Mouse (Mus musculus) hindbrain, embryonic 16.5 days (tissue): ENCODE results near the gene Tubb2b. TPM values are rescaled to one million over a fixed set of nuclear protein-coding genes. Genes with fewer than 3 reads are reported as not detected.

Experiments
- ATAC-seq: fragments of 200-750 bp; cut with Nextera tagmentation; 2 replicates; pipeline ENCODE4 v1.8.0; 2017; ENCODE audit warnings: moderate TSS enrichment, moderate library complexity
- H3K27ac ChIP-seq: fragments of 300-500 bp; sonication (generic); 2 replicates; pipeline ENCODE4 v1.5.1; 2014; ENCODE audit warnings: low read depth, mild to moderate bottlenecking, control low read depth, low read length, moderate library complexity
- H3K27me3 ChIP-seq: fragments of 300-500 bp; sonication (generic); replicated peaks from 2 replicates; pipeline ENCODE4 v1.6.1; 2014; ENCODE audit warnings: low read length; ENCODE audit not compliant: control insufficient read depth, insufficient read depth
- H3K36me3 ChIP-seq: fragments of 300-500 bp; sonication (generic); 2 replicates; pipeline ENCODE4 v1.6.1; 2014; ENCODE audit warnings: mild to moderate bottlenecking, low read length, moderate library complexity, mixed read lengths; ENCODE audit not compliant: control insufficient read depth, insufficient read depth
- H3K4me1 ChIP-seq: fragments of 300-500 bp; sonication (generic); 2 replicates; pipeline ENCODE4 v1.6.1; 2014; ENCODE audit warnings: low read depth, low read length; ENCODE audit not compliant: control insufficient read depth, insufficient read depth
- H3K4me2 ChIP-seq: fragments of 300-500 bp; sonication (generic); 2 replicates; pipeline ENCODE4 v1.6.1; 2014; ENCODE audit warnings: mild to moderate bottlenecking, low read length, control low read depth, moderate library complexity
- H3K4me3 ChIP-seq: fragments of 300-500 bp; sonication (generic); 2 replicates; pipeline ENCODE4 v1.5.1; 2014; ENCODE audit warnings: mild to moderate bottlenecking, low read length, control low read depth, moderate library complexity
- H3K9ac ChIP-seq: fragments of 300-500 bp; sonication (generic); 2 replicates; pipeline ENCODE4 v1.6.1; 2014; ENCODE audit warnings: low read depth, mild to moderate bottlenecking, control low read depth, low read length, moderate library complexity
- H3K9me3 ChIP-seq: fragments of 300-500 bp; sonication (generic); 2 replicates; pipeline ENCODE4 v1.6.1; 2014; ENCODE audit warnings: mild to moderate bottlenecking, low read length, moderate library complexity; ENCODE audit not compliant: control insufficient read depth
- WGBS: fragments of 180-500 bp; shearing (Covaris S2); extraction: QIAGEN DNeasy Blood & Tissue Kit; methylation state at CpG from one replicate; pipeline ENCODE4 v1.1.7; 2014; 5-methylcytosine and 5-hydroxymethylcytosine counted together
- polyA plus RNA-seq: library from polyadenylated mRNA; unstranded; fragments of >200 nt; fragmentation: Nextera tagmentation; extraction: Ambion mirVana; gene quantifications from 2 replicates; pipeline ENCODE4 v1.2.1, GENCODE M21; 2015

The Tubb2b gene
- polyA plus RNA-seq, 1 experiment from 2014 or later = 1,199 TPM

GRCm38 (mm10) chr13:34113086-34113485 lies 17.2 kb downstream of the Tubb2b start:
- no peaks in the 10 kb centered on the region for H3K9me3 ChIP-seq
- no peaks in the 10 kb centered on the region for H3K4me1 ChIP-seq
- H3K27me3 ChIP-seq = no peaks in the 10 kb centered on the region
- no peak overlapping the region for H3K4me3 ChIP-seq
- no peak overlapping the region for H3K27ac ChIP-seq
- 83% methylated on average over 3 of the region's 3 CpGs for WGBS
- no peak overlapping the region for H3K9ac ChIP-seq
- no peak for ATAC-seq
- H3K4me2 ChIP-seq = no peak overlapping the region
- no peaks in the 10 kb centered on the region for H3K36me3 ChIP-seq

GRCm38 (mm10) chr13:34112369-34113081 lies 17.7 kb downstream of the Tubb2b start:
- H3K36me3 ChIP-seq = no peaks in the 10 kb centered on the region
- no peak overlapping the region for H3K27ac ChIP-seq
- no peaks in the 10 kb centered on the region for H3K27me3 ChIP-seq
- no peak overlapping the region for H3K4me3 ChIP-seq
- H3K4me2 ChIP-seq = no peak overlapping the region
- ATAC-seq = no peak
- H3K4me1 ChIP-seq = no peaks in the 10 kb centered on the region
- no peaks in the 10 kb centered on the region for H3K9me3 ChIP-seq
- no peak overlapping the region for H3K9ac ChIP-seq
- 87% methylated on average over 5 of the region's 5 CpGs for whole genome bisulfite sequencing

- Histone ChIP-seq H3K27ac (no peak overlapping the region), H3K4me3 (no peak overlapping the region), H3K4me1 (no peaks in the 10 kb centered on the region), H3K9me3 (no peaks in the 10 kb centered on the region), H3K36me3 (no peaks in the 10 kb centered on the region), H3K9ac (no peak overlapping the region), H3K4me2 (no peak overlapping the region), H3K27me3 (no peaks in the 10 kb centered on the region)
- 85% methylated on average over 3 of the region's 3 CpGs for WGBS
- no peak for ATAC-seq
Measured at GRCm38 (mm10) chr13:34111878-34112277, 18.4 kb downstream of the Tubb2b start.

- no peaks in the 10 kb centered on the region for H3K9me3 ChIP-seq
- no peaks in the 10 kb centered on the region for H3K27me3 ChIP-seq
- H3K4me2 ChIP-seq = no peak overlapping the region
- H3K36me3 ChIP-seq = no peaks in the 10 kb centered on the region
- 73% methylated on average over 5 of the region's 5 CpGs for WGBS
- no peak for ATAC-seq
- no peak overlapping the region for H3K9ac ChIP-seq
- H3K4me3 ChIP-seq = no peak overlapping the region
- no peak overlapping the region for H3K27ac ChIP-seq
- no peaks in the 10 kb centered on the region for H3K4me1 ChIP-seq
Measured at GRCm38 (mm10) chr13:34111019-34111418, 19.2 kb downstream of the Tubb2b start.

- H3K4me3 ChIP-seq = no peak overlapping the region
- ATAC-seq = no peak
Measured at GRCm38 (mm10) chr13:34109677-34110058, 20.6 kb downstream of the Tubb2b start.

GRCm38 (mm10) chr13:34109035-34109676 lies 21.1 kb downstream of the Tubb2b start:
- Histone ChIP-seq H3K4me1 (no peaks in the 10 kb centered on the region), H3K4me3 (no peak overlapping the region), H3K27ac (no peak overlapping the region), H3K36me3 (no peaks in the 10 kb centered on the region), H3K27me3 (no peaks in the 10 kb centered on the region), H3K4me2 (no peak overlapping the region), H3K9ac (no peak overlapping the region), H3K9me3 (no peaks in the 10 kb centered on the region)
- 73% methylated on average over 4 of the region's 4 CpGs for WGBS
- ATAC-seq = no peak

More at GRCm38 (mm10) chr13:34109677-34110058, 20.6 kb downstream of the Tubb2b start:
- Histone ChIP-seq H3K27ac (no peak overlapping the region), H3K4me2 (no peak overlapping the region), H3K27me3 (no peaks in the 10 kb centered on the region), H3K9me3 (no peaks in the 10 kb centered on the region), H3K4me1 (no peaks in the 10 kb centered on the region), H3K36me3 (no peaks in the 10 kb centered on the region), H3K9ac (no peak overlapping the region)
- WGBS = 28% methylated on average over 4 of the region's 4 CpGs

GRCm38 (mm10) chr13:34106999-34107398 lies 23.3 kb downstream of the Tubb2b start:
- no peaks in the 10 kb centered on the region for H3K36me3 ChIP-seq
- H3K4me3 ChIP-seq = no peak overlapping the region
- no peak for ATAC-seq
- no peaks in the 10 kb centered on the region for H3K4me1 ChIP-seq
- no peak overlapping the region for H3K9ac ChIP-seq
- no peak overlapping the region for H3K4me2 ChIP-seq
- WGBS = 77% methylated on average over 1 of the region's 1 CpGs
- no peaks in the 10 kb centered on the region for H3K9me3 ChIP-seq
- no peaks in the 10 kb centered on the region for H3K27me3 ChIP-seq
- H3K27ac ChIP-seq = no peak overlapping the region

- no peaks in the 10 kb centered on the region for H3K27me3 ChIP-seq
- H3K4me3 ChIP-seq = no peak overlapping the region
- H3K36me3 ChIP-seq = no peaks in the 10 kb centered on the region
- 88% methylated on average over 2 of the region's 2 CpGs for WGBS
- H3K9me3 ChIP-seq = no peaks in the 10 kb centered on the region
- H3K9ac ChIP-seq = no peak overlapping the region
- no peaks in the 10 kb centered on the region for H3K4me1 ChIP-seq
- ATAC-seq = no peak
- H3K27ac ChIP-seq = no peak overlapping the region
- H3K4me2 ChIP-seq = no peak overlapping the region
Measured at GRCm38 (mm10) chr13:34106256-34106655, 24.0 kb downstream of the Tubb2b start.

- no peaks in the 10 kb centered on the region for H3K9me3 ChIP-seq
- 84% methylated on average over 1 of the region's 1 CpGs for WGBS
- ATAC-seq = no peak
- H3K4me2 ChIP-seq = no peak overlapping the region
- no peaks in the 10 kb centered on the region for H3K27me3 ChIP-seq
- H3K27ac ChIP-seq = no peak overlapping the region
- no peaks in the 10 kb centered on the region for H3K36me3 ChIP-seq
- H3K4me1 ChIP-seq = no peaks in the 10 kb centered on the region
- H3K9ac ChIP-seq = no peak overlapping the region
- no peak overlapping the region for H3K4me3 ChIP-seq
Measured at GRCm38 (mm10) chr13:34105364-34105763, 24.9 kb downstream of the Tubb2b start.
